Mouse (Mus musculus) left cerebral cortex, postnatal 10 days (tissue): ENCODE results near the gene Ttyh3. TPM values are rescaled to one million over a fixed set of nuclear protein-coding genes. Genes with fewer than 3 reads are reported as not detected.

Experiments
- total RNA-seq, 2 experiments: library from RNA; stranded (reverse); gene quantifications; 2 replicates each; pipeline ENCODE4 v1.2.3; 2021

Ttyh3 gene
- total RNA-seq, 2 experiments from 2014 or later: 319 to 338 TPM

Other genes starting within 250 kb of the Ttyh3 start
- 100 to 1,000 TPM; 120 TPM for gene Eif3b, start 229.7 kb downstream of the Ttyh3 start, total RNA-seq
- gene Gm4869, start 203.4 kb downstream of the Ttyh3 start, total RNA-seq: not detected
- gene Chst12, start 143.5 kb downstream of the Ttyh3 start, total RNA-seq: 10 to 100 TPM; 20.2 to 21.5 TPM
- not detected for gene Grifin, start 84.0 kb downstream of the Ttyh3 start, total RNA-seq
- 10 to 100 TPM; 18.7 to 25.8 TPM for gene Lfng, start 41.7 kb downstream of the Ttyh3 start, total RNA-seq
- gene Iqce, start 53.3 kb upstream of the Ttyh3 start, total RNA-seq: 10 to 100 TPM; 50.8 to 60.9 TPM
- gene Brat1, start 56.0 kb upstream of the Ttyh3 start, total RNA-seq: 10 to 100 TPM; 26.5 to 28.8 TPM
- gene Amz1, start 75.1 kb upstream of the Ttyh3 start, total RNA-seq: 10 to 100 TPM; 24.0 to 25.3 TPM
- gene Gna12, start 181.4 kb upstream of the Ttyh3 start, total RNA-seq: 10 to 100 TPM; 65.3 TPM